ENCODE assay signal across 24 mouse cellular contexts in genomic region chr1:152075725-152076124, GRCm38 (mm10). TPM values are rescaled to one million over a fixed set of nuclear protein-coding genes. Genes with fewer than 3 reads are reported as not detected.
DNase-seq lines count a peak whose midpoint lies in the region; ATAC-seq and TF ChIP-seq lines count a peak whose summit lies in the region.
"Had no signal": no experiment of that assay in that cellular context is flagged by ENCODE, and none has a peak within 500 bp of the region (broad histone marks: within the 10 kb centered on the region; RNA-seq: fewer than 3 reads in every experiment).

No protein-coding gene starts in this region.

- H3K9ac ChIP-seq in forebrain, embryonic 13.5 days: no peak overlapping the region
- no peak overlapping the region for H3K9ac ChIP-seq in forebrain, embryonic 12.5 days
- H3K9ac ChIP-seq in hindbrain, embryonic 16.5 days (ENCODE audit: low read depth, low read length): no peak overlapping the region
- H3K9ac ChIP-seq in midbrain, embryonic 13.5 days (replicated peaks): no peak overlapping the region
- no peak overlapping the region for H3K9ac ChIP-seq in heart, embryonic 11.5 days (ENCODE audit: low read depth, low read length)
- H3K9ac ChIP-seq: intestine, embryonic 15.5 days; limb, embryonic 13.5 days; lung, embryonic 15.5 days; stomach, embryonic 15.5 days had no signal

- no peak for TF ChIP-seq CTCF in brain, embryonic 14.5 days (IDR thresholded peaks at IDR 0.05; ENCODE audit: borderline replicate concordance, extremely low read depth, insufficient read depth, insufficient read length)

- H3K27ac ChIP-seq in forebrain, embryonic 13.5 days: no peak overlapping the region
- no peak overlapping the region for H3K27ac ChIP-seq in forebrain, embryonic 12.5 days
- H3K27ac ChIP-seq in hindbrain, embryonic 10.5 days: 0 out of 2 replicates have a peak overlapping the region, but pooled peaks have one; percentile 40
- H3K27ac ChIP-seq in hindbrain, embryonic 16.5 days (ENCODE audit: low read depth, low read length): no peak overlapping the region
- peak overlapping the region; percentile 64; the same call in 1 of the 2 replicates for H3K27ac ChIP-seq in midbrain, embryonic 13.5 days
- H3K27ac ChIP-seq in heart, embryonic 11.5 days (ENCODE audit: low read depth, low read length): no peak overlapping the region
- H3K27ac ChIP-seq: heart, embryonic 10.5 days; intestine, embryonic 15.5 days; kidney, postnatal 0 days; limb, embryonic 13.5 days; stomach, embryonic 15.5 days had no signal

- no peaks in the 10 kb centered on the region for H3K27me3 ChIP-seq in forebrain, embryonic 13.5 days
- H3K27me3 ChIP-seq in forebrain, embryonic 12.5 days: no peaks in the 10 kb centered on the region
- no peaks in the 10 kb centered on the region for H3K27me3 ChIP-seq in hindbrain, embryonic 10.5 days (ENCODE audit: insufficient read depth, poor library complexity, severe bottlenecking)
- no peaks in the 10 kb centered on the region for H3K27me3 ChIP-seq in hindbrain, embryonic 16.5 days (replicated peaks; ENCODE audit: control insufficient read depth, insufficient read depth, low read length)
- no peaks in the 10 kb centered on the region for H3K27me3 ChIP-seq in midbrain, embryonic 13.5 days
- H3K27me3 ChIP-seq in heart, embryonic 11.5 days (ENCODE audit: control insufficient read depth, insufficient read depth, low read length): no peaks in the 10 kb centered on the region
- H3K27me3 ChIP-seq: CH12.LX; intestine, embryonic 15.5 days; limb, embryonic 13.5 days; lung, embryonic 15.5 days; stomach, embryonic 15.5 days had no signal

- no peaks in the 10 kb centered on the region for H3K9me3 ChIP-seq in forebrain, embryonic 13.5 days (replicated peaks)
- H3K9me3 ChIP-seq in forebrain, embryonic 12.5 days: no peaks in the 10 kb centered on the region
- H3K9me3 ChIP-seq in hindbrain, embryonic 10.5 days: no peaks in the 10 kb centered on the region
- H3K9me3 ChIP-seq in hindbrain, embryonic 16.5 days (ENCODE audit: control insufficient read depth, low read length): no peaks in the 10 kb centered on the region
- H3K9me3 ChIP-seq in midbrain, embryonic 13.5 days: no peaks in the 10 kb centered on the region
- no peaks in the 10 kb centered on the region for H3K9me3 ChIP-seq in heart, embryonic 11.5 days (replicated peaks; ENCODE audit: control insufficient read depth, low read length)
- H3K9me3 ChIP-seq: heart, embryonic 10.5 days; intestine, embryonic 15.5 days; limb, embryonic 13.5 days; lung, embryonic 15.5 days; stomach, embryonic 15.5 days had no signal

- no peak overlapping the region for H3K4me3 ChIP-seq in forebrain, embryonic 13.5 days
- H3K4me3 ChIP-seq in forebrain, embryonic 12.5 days (replicated peaks): no peak overlapping the region
- H3K4me3 ChIP-seq in hindbrain, embryonic 10.5 days: no peak overlapping the region
- no peak overlapping the region for H3K4me3 ChIP-seq in hindbrain, embryonic 16.5 days (ENCODE audit: low read length)
- H3K4me3 ChIP-seq in midbrain, embryonic 13.5 days (replicated peaks): no peak overlapping the region
- no peak overlapping the region for H3K4me3 ChIP-seq in heart, embryonic 11.5 days (ENCODE audit: low read depth, low read length)
- H3K4me3 ChIP-seq: erythroblast, embryonic 14.5 days; heart, embryonic 10.5 days; intestine, embryonic 15.5 days; limb, embryonic 13.5 days; lung, embryonic 15.5 days; stomach, embryonic 15.5 days had no signal

- ATAC-seq in forebrain, embryonic 13.5 days: peak; percentile 46
- no peak for ATAC-seq in forebrain, embryonic 12.5 days (ENCODE audit: low FRiP score)
- ATAC-seq in hindbrain, embryonic 16.5 days: no peak
- peak; percentile 66 for ATAC-seq in midbrain, embryonic 13.5 days
- no peak for ATAC-seq in heart, embryonic 11.5 days (replicated peaks; ENCODE audit: insufficient number of reproducible peaks, low FRiP score, low TSS enrichment)
- ATAC-seq: intestine, embryonic 15.5 days had no signal

- 82% methylated on average over 6 of the region's 6 CpGs for WGBS in forebrain, embryonic 13.5 days
- 86% methylated on average over 6 of the region's 6 CpGs for WGBS in forebrain, embryonic 12.5 days
- 81% methylated on average over 6 of the region's 6 CpGs for WGBS in hindbrain, embryonic 10.5 days
- 44% methylated on average over 6 of the region's 6 CpGs for WGBS in hindbrain, embryonic 16.5 days
- WGBS in midbrain, embryonic 13.5 days: 65% methylated on average over 6 of the region's 6 CpGs
- 89% methylated on average over 6 of the region's 6 CpGs for WGBS in heart, embryonic 11.5 days (ENCODE audit: insufficient replicate concordance)

- TF ChIP-seq POLR2A in brain, embryonic 14.5 days (IDR thresholded peaks at IDR 0.05; ENCODE audit: borderline replicate concordance, extremely low read depth, insufficient read depth, insufficient read length, poor library complexity, severe bottlenecking): no peak

- peaks cover 21% of the 10 kb centered on the region for H3K4me1 ChIP-seq in forebrain, embryonic 13.5 days
- peaks cover 29% of the 10 kb centered on the region for H3K4me1 ChIP-seq in forebrain, embryonic 12.5 days
- peaks cover 50% of the 10 kb centered on the region for H3K4me1 ChIP-seq in hindbrain, embryonic 10.5 days (replicated peaks)
- no peaks in the 10 kb centered on the region; the same call in none of the 2 replicates for H3K4me1 ChIP-seq in hindbrain, embryonic 16.5 days (ENCODE audit: control insufficient read depth, insufficient read depth, low read depth, low read length)
- peaks cover 47% of the 10 kb centered on the region for H3K4me1 ChIP-seq in midbrain, embryonic 13.5 days (replicated peaks)
- H3K4me1 ChIP-seq in heart, embryonic 11.5 days (ENCODE audit: control insufficient read depth, insufficient read depth, low read length): peaks cover 6% of the 10 kb centered on the region; the same call in 1 of the 2 replicates
- H3K4me1 ChIP-seq: stomach, embryonic 15.5 days had no signal

- H3K4me2 ChIP-seq in forebrain, embryonic 13.5 days: no peak overlapping the region
- no peak overlapping the region for H3K4me2 ChIP-seq in forebrain, embryonic 12.5 days
- no peak overlapping the region for H3K4me2 ChIP-seq in hindbrain, embryonic 16.5 days (ENCODE audit: low read length)
- no peak overlapping the region for H3K4me2 ChIP-seq in midbrain, embryonic 13.5 days (replicated peaks)
- H3K4me2 ChIP-seq in heart, embryonic 11.5 days: no peak overlapping the region
- H3K4me2 ChIP-seq: intestine, embryonic 15.5 days; limb, embryonic 13.5 days; liver, embryonic 11.5 days; lung, embryonic 15.5 days; stomach, embryonic 15.5 days had no signal

- no peak for DNase-seq in hindbrain, embryonic 10.5 days (ENCODE audit: low spot score)
- peak; percentile 54 for DNase-seq in brain, embryonic 14.5 days (ENCODE audit: low read depth)
- DNase-seq in adipocyte (ENCODE audit: low spot score): no peak
- DNase-seq: adrenal gland, postnatal 10 days; cerebellum, adult 11-12 months; cerebellum, postnatal 10 days; gastrocnemius, postnatal 14 days; kidney, adult 8-10 months; kidney, postnatal 4 days; right cerebral cortex, postnatal 25 days had no signal

- no peaks in the 10 kb centered on the region for H3K36me3 ChIP-seq in forebrain, embryonic 13.5 days (ENCODE audit: poor library complexity, severe bottlenecking)
- H3K36me3 ChIP-seq in forebrain, embryonic 12.5 days (replicated peaks): no peaks in the 10 kb centered on the region
- H3K36me3 ChIP-seq in hindbrain, embryonic 10.5 days: no peaks in the 10 kb centered on the region
- H3K36me3 ChIP-seq in hindbrain, embryonic 16.5 days (ENCODE audit: control insufficient read depth, insufficient read depth, low read length): no peaks in the 10 kb centered on the region
- H3K36me3 ChIP-seq in midbrain, embryonic 13.5 days: no peaks in the 10 kb centered on the region
- no peaks in the 10 kb centered on the region for H3K36me3 ChIP-seq in heart, embryonic 11.5 days (ENCODE audit: control insufficient read depth, insufficient read depth, low read length)
- H3K36me3 ChIP-seq: heart, embryonic 10.5 days; intestine, embryonic 15.5 days; limb, embryonic 13.5 days; lung, embryonic 15.5 days; stomach, embryonic 15.5 days had no signal

RNA-seq across cellular contexts. Expression of gene 1700025G04Rik, which starts 14.2 kb away (rescaled TPM):
- 29.1 and 31.5 TPM in 2 replicates for polyA plus RNA-seq in forebrain, embryonic 13.5 days (2015; fragmentation: Nextera tagmentation; extraction: Ambion mirVana)
- 33.3 and 36.4 TPM in 2 replicates for polyA plus RNA-seq in forebrain, embryonic 12.5 days (2016; fragmentation: Nextera tagmentation; extraction: Ambion mirVana)
- 21.4 and 27.7 TPM in 2 replicates for polyA plus RNA-seq in hindbrain, embryonic 10.5 days (2016; fragmentation: Nextera tagmentation; extraction: Ambion mirVana)
- polyA plus RNA-seq in hindbrain, embryonic 16.5 days (2015; fragmentation: Nextera tagmentation; extraction: Ambion mirVana): 24.9 TPM in 2 replicates
- polyA plus RNA-seq in brain, embryonic 14.5 days (2012; rRNA removed): 20.4 and 26.3 TPM in 2 replicates
- polyA plus RNA-seq in midbrain, embryonic 13.5 days (2015; fragmentation: Nextera tagmentation; extraction: Ambion mirVana): 37.6 and 41.1 TPM in 2 replicates
- 23.3 and 25.0 TPM in 2 replicates for polyA plus RNA-seq in heart, embryonic 11.5 days (2014; fragmentation: Nextera tagmentation; extraction: Ambion mirVana)

Comparison
In these comparisons a context has a peak if more than half of its experiments do, and no peak if none do; other contexts are left out.
1. ATAC-seq: peak in forebrain, embryonic 13.5 days (single experiment) and midbrain, embryonic 13.5 days (single experiment); none in forebrain, embryonic 12.5 days (single experiment), hindbrain, embryonic 16.5 days (single experiment) and heart, embryonic 11.5 days (single experiment).
2. H3K27ac ChIP-seq: peak in hindbrain, embryonic 10.5 days (single experiment) and midbrain, embryonic 13.5 days (single experiment); none in forebrain, embryonic 13.5 days (single experiment), forebrain, embryonic 12.5 days (single experiment), hindbrain, embryonic 16.5 days (single experiment) and heart, embryonic 11.5 days (single experiment).